Mouse (Mus musculus) midbrain, embryonic 16.5 days (tissue): ENCODE measurements at regions not wholly inside any gene's neighbourhood (a gene's known extent, or its start where the extent isn't known, plus 50 kb on each side); places are given as distances from the start of the nearest gene placed in this dataset.

Experiments used
- ATAC-seq: fragments of 200-750 bp; cut with Nextera tagmentation; 2 replicates; pipeline ENCODE4 v1.8.0; 2017; ENCODE audit warnings: moderate TSS enrichment
- H3K27ac ChIP-seq: fragments of 300-500 bp; sonication (generic); 2 replicates; pipeline ENCODE4 v1.5.1; 2014; ENCODE audit warnings: mild to moderate bottlenecking, low read length, mixed read lengths
- H3K27me3 ChIP-seq: fragments of 300-500 bp; sonication (generic); 2 replicates; pipeline ENCODE4 v1.6.1; 2014; ENCODE audit warnings: low read depth, low read length, mixed read lengths; ENCODE audit not compliant: control insufficient read depth, insufficient read depth
- H3K36me3 ChIP-seq: fragments of 300-500 bp; sonication (generic); 2 replicates; pipeline ENCODE4 v1.6.1; 2014; ENCODE audit warnings: mild to moderate bottlenecking, low read length, moderate library complexity, mixed read lengths; ENCODE audit not compliant: control insufficient read depth, insufficient read depth
- H3K4me1 ChIP-seq: fragments of 300-500 bp; sonication (generic); 2 replicates; pipeline ENCODE4 v1.6.1; 2014; ENCODE audit warnings: mild to moderate bottlenecking, low read length, mixed read lengths; ENCODE audit not compliant: control insufficient read depth, insufficient read depth
- H3K4me2 ChIP-seq: fragments of 300-500 bp; sonication (generic); 2 replicates; pipeline ENCODE4 v1.6.1; 2014; ENCODE audit warnings: mild to moderate bottlenecking, low read length, mixed read lengths
- H3K4me3 ChIP-seq: fragments of 300-500 bp; sonication (generic); 2 replicates; pipeline ENCODE4 v1.5.1; 2014; ENCODE audit warnings: low read depth, mild to moderate bottlenecking, low read length, moderate library complexity, mixed read lengths
- H3K9ac ChIP-seq: fragments of 300-500 bp; sonication (generic); 2 replicates; pipeline ENCODE4 v1.6.1; 2014; ENCODE audit warnings: low read depth, low read length, mixed read lengths
- H3K9me3 ChIP-seq: fragments of 300-500 bp; sonication (generic); replicated peaks from 2 replicates; pipeline ENCODE4 v1.6.1; 2014; ENCODE audit warnings: mild to moderate bottlenecking, low read length, mixed read lengths; ENCODE audit not compliant: control insufficient read depth, poor library complexity, severe bottlenecking
- WGBS: fragments of 180-500 bp; shearing (Covaris S2); extraction: QIAGEN DNeasy Blood & Tissue Kit; methylation state at CpG from one replicate; pipeline ENCODE4 v1.1.7; 2014; 5-methylcytosine and 5-hydroxymethylcytosine counted together

DNA sequence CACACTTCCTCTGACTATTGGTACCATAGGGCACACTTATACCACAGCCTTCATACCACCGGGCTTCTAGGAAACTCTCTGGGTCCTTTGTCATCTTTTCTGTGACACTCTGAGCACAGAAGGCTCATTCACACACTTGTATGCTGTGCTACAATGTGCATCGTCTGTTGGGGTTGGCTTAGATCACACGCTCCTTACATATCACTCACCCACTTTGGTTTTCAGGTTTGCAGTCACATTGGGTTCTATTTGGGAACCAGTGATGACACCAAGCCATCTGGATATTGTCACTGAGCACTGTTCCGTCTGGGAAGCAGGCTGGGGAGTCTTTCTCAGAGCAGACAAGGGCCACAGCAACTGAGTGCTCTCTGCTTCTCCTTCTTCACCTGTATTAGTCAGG lies 74.1 kb upstream of the Vldlr start:
- Histone ChIP-seq H3K4me3 (no peak overlapping the region), H3K4me2 (no peak overlapping the region), H3K27ac (no peak overlapping the region), H3K36me3 (no peaks in the 10 kb centered on the region), H3K9ac (no peak overlapping the region), H3K4me1 (peaks cover 4% of the 10 kb centered on the region; the same call in 1 of the 2 replicates), H3K9me3 (no peaks in the 10 kb centered on the region), H3K27me3 (no peaks in the 10 kb centered on the region)
- 95% methylated on average over 4 of the region's 4 CpGs for WGBS
- ATAC-seq = no peak

DNA sequence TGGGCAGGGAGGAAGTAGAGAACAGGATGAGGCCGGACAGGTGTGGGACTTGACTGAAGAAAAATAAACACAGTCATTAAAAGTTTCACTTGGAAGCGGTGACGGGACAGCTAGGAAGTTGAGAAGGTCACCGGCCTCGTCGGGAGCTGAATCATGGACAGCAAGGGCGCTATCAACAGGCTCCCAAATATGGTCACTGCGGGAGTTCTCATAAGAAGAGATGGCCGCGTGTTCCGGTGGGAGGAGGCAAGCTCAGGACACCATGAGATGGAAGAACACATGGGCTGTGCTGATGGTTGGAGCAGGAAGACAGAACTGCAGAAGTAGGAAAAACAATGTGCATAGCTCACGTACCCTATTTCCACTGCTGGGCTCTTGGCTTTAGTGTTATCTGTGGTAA lies 68.9 kb upstream of the Vldlr start:
- Histone ChIP-seq H3K27me3 (no peaks in the 10 kb centered on the region), H3K4me1 (peaks cover 4% of the 10 kb centered on the region; the same call in 1 of the 2 replicates), H3K9me3 (no peaks in the 10 kb centered on the region), H3K27ac (no peak overlapping the region), H3K9ac (no peak overlapping the region), H3K4me3 (no peak overlapping the region), H3K36me3 (no peaks in the 10 kb centered on the region), H3K4me2 (no peak overlapping the region)
- 95% methylated on average over 12 of the region's 12 CpGs for WGBS
- ATAC-seq = no peak

DNA sequence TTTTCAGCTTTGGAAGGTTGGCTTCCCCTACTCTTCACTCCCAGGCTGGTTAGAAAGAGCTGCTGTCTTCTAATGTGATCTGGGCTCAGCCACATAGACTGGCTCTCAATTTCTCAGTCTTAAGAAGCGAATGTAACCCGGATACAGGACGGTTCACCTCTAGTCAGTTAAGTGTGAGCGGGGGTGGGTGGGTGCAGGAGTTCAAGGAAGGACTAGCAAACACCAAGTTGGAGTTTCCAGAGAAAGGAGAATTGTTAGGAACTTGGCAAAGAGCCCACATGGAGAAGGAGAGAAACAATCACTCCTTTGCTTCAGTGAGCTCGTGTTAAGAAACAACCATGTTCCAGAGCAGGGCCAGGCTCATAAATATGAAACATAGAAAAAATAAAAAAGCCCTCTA lies 68.0 kb upstream of the Vldlr start:
- Histone ChIP-seq H3K4me3 (no peak overlapping the region), H3K36me3 (no peaks in the 10 kb centered on the region), H3K4me1 (peaks cover 4% of the 10 kb centered on the region; the same call in 1 of the 2 replicates), H3K9ac (no peak overlapping the region), H3K27me3 (no peaks in the 10 kb centered on the region), H3K27ac (no peak overlapping the region), H3K9me3 (no peaks in the 10 kb centered on the region), H3K4me2 (no peak overlapping the region)
- WGBS = 63% methylated on average over 5 of the region's 5 CpGs
- no peak for ATAC-seq

DNA sequence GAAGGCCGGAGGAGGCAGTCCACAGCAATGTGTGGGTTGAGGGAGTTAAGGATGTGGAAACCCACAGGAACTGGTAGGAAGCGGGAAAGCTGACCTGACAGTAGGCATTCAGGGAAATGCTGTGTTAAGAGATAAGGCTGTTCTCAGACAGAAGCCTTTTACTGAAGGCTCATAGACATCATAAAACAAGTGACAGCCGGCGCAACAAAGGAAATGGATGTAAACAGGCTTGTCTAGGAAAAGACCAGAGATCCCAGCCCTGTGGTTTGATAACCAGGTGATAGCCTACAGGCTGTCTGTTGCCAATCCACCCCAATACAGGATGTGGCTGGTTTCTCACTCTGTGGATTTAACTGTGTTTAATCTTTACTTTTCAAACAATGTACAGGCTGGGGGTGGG lies 66.7 kb upstream of the Vldlr start:
- Histone ChIP-seq H3K4me3 (no peak overlapping the region), H3K9me3 (no peaks in the 10 kb centered on the region), H3K27me3 (no peaks in the 10 kb centered on the region), H3K9ac (no peak overlapping the region), H3K27ac (no peak overlapping the region), H3K4me1 (no peaks in the 10 kb centered on the region), H3K36me3 (no peaks in the 10 kb centered on the region), H3K4me2 (no peak overlapping the region)
- no peak for ATAC-seq
- 79% methylated on average over 4 of the region's 4 CpGs for WGBS

DNA sequence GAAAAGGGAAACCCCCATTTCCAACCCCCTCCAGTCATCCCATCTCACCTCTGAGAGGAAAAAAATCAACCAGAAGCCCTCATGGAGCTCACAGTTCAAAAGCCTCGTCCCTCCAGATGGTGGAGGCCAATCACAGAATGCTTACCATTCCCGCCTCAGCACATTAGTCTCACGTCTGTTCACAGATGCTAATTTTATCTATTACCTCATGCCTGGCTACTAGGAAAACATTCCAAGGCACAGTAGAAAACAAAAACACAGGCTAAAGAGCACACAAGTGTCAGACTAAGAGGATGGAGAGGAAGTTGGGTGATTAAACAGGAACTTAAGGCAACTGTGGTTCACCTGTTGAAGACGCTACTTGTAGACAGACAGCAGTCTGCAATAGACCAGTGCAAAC lies 54.4 kb upstream of the Vldlr start:
- no peak overlapping the region for H3K27ac ChIP-seq
- H3K9ac ChIP-seq = no peak overlapping the region
- no peaks in the 10 kb centered on the region for H3K4me1 ChIP-seq
- H3K9me3 ChIP-seq = no peaks in the 10 kb centered on the region
- no peak overlapping the region for H3K4me3 ChIP-seq
- no peaks in the 10 kb centered on the region for H3K36me3 ChIP-seq
- 77% methylated on average over 4 of the region's 4 CpGs for WGBS
- no peak for ATAC-seq
- H3K4me2 ChIP-seq = no peak overlapping the region
- H3K27me3 ChIP-seq = no peaks in the 10 kb centered on the region
